Mouse (Mus musculus): ENCODE measurements around the gene Habp4. TPM values are rescaled to one million over a fixed set of nuclear protein-coding genes. Genes with fewer than 3 reads are reported as not detected.

Gene Habp4
- total RNA-seq, 2 experiments from 2014 or later: 120 to 121 TPM

DNA sequence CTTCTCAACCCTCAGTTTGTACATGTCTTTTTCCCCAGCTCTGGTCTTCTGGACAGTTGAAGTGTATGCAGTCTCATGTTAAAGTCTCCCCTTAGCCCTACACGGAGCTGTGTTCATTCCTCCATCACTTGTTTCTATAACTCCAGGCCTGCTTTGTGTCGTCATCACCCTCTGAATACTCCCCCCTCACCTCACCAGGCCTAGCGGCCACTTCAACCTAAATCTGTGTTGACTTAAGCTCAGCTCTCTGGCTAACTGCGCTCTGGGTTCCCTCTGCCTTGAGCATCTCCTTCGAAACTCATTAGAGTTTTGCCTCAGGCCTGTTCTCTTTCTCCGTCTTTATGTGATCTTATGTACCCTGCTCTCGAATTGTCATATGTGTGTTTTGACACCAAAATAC is 16.4 kb downstream of the Habp4 start:
- no peak for DNase-seq (ENCODE audit: low spot score in 2 of 2)

DNA sequence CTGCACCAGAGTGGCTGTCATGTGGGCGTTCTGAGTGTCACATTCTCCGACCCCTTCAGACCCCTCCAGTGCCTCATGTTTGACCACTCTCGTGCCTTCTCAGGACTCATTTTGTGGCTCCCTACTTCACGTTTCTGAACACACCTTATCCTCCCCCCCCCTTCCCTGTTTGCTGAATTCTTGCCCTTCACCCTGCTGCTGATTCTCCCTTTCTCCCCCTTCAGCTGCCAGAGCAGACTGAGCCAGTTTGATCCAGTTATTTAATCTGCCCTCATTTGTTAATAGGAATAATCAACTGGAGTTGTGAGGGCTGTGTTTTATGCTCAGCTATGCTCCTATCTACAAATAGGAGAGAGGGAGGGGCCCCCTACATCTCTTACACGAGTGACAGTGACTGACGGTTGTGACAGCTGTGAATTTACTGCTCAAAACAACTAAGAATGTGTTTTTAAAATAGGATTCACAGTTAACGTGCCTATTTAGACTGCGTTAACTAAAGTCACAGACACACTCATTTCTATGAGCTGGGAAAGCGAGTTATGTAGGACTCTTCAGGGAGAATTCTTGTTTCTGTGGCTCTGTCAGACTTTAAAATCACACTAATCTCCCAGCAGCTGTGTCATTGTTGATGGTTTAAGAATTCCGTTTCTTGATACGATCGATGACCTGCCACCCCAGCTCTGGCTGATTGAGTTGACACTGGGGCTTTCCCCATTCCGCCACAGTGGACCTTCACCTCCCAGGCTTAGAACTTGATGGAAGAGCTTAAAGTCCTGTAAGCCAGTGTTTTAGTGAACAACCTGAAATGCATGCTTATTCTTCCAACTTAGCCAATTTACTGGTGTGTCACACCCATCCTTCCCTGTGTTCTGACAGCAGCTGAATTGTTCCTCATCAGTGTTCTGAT is 17.4 kb downstream of the Habp4 start:
- DNase-seq (ENCODE audit: low spot score in 2 of 2): no peak

DNA sequence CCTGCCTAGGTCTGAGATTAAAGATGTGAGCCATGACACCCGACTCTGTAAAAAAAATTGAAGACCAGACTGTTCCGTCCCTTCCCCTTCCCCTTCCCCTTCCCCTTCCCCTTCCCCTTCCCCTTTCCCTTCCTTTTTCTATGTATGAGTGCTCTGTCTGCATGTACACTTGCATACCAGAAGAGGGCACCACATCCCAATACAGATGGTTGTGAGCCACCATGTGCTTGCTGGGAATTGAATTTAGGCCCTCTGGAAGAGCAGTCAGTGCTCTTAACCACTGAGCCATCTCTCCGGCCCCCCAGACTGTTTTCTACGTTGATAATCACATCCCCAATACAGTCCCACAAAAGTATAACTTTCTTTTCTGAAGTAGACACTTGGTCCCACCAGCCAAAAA is 18.7 kb downstream of the Habp4 start:
- no peak for DNase-seq (ENCODE audit: low spot score in 2 of 2)

DNA sequence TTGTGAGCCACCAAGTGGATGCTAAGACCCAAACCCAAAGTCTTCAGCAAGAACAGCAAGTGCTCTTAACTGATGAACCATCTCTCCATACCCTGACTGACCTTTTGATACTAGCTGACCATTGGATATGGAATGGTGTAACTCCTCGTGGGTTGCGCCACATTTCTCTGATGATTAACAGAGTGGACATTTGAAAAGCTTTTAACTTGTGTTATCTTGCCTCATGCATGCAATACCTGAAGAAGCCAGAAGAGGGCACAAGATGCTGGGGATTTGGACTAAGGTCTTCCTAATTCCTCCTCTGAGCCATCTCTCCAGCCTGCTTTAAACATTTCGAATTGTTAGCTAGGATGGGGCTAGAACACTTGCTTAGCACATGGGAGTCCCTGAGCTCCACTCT is 19.3 kb downstream of the Habp4 start:
- DNase-seq (ENCODE audit: low spot score in 2 of 2): peak; percentile 62

DNA sequence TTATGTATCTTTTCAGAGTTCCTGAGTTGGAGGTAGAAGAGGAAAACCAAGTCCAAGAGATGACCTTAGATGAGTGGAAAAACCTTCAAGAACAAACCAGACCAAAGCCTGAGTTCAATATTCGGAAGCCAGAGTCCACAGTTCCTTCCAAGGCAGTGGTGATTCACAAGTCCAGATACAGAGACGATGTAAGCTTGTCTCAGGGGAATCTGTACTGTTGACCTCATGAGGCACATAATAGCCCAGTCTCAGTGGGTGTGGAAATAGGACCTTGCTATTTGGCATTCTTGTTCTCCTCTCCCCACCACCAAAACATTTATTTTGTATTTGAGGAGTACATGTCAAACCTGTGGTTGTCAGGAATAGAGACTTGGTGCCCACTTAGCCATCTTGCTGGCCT is 20.5 kb downstream of the Habp4 start:
- no peak for DNase-seq (ENCODE audit: low spot score in 2 of 2)

DNA sequence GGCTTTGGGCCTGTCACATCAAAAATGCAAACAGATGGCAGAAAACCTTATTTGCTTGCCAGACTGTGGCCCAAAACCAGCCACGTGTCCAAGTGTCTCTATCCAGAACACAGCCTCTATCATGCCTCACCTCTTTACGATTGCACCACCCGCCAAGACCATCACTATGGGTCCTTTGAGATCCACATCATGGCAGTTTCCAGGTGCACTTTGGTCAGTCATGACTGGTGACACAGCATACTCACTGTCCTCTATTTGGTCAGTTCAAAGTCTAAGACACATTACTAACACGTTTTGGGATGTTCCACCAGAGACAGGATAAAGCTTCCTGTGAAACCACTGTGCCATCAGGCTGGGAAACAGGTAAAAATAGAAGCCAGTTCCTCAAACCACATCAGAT is 22.0 kb downstream of the Habp4 start:
- no peak for DNase-seq (ENCODE audit: low spot score in 2 of 2)

DNA sequence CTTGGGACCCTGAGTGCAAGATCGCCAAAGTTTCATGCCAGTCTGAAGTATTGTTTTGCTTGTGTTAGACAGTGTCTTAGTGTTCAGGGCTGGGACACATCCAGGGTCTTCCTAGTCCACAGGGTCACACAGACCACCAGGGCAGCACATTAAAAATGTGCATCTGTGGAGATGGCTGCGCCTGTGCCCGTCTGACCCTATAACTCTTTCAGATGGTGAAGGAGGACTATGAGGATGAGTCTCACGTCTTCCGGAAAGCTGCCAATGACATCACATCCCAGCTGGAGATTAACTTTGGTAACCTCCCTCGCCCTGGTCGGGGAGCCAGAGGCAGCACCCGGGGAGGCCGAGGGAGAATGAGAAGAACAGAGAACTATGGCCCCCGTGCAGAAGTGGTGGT is 22.7 kb downstream of the Habp4 start:
- DNase-seq (ENCODE audit: low spot score in 2 of 2): no peak

DNA sequence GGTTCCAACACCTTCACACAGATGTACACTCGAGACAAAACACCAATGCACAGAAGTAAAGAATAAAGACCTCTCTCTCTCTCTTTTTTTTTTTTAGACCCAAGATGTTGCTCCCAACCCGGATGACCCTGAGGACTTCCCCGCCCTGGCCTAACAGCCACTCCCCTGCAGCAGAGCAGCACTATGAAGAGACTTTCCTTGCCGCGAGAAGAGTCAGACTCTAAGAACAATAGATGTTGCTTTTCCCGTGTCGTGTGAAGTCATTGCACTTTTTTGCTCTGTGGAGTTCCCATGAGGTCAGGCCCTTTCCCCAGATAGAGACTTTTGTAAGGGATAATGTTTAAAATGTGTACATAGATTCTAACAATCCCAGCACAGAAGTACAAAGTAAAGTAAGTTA is 23.6 kb downstream of the Habp4 start:
- no peak for DNase-seq (ENCODE audit: low spot score in 2 of 2)

DNA sequence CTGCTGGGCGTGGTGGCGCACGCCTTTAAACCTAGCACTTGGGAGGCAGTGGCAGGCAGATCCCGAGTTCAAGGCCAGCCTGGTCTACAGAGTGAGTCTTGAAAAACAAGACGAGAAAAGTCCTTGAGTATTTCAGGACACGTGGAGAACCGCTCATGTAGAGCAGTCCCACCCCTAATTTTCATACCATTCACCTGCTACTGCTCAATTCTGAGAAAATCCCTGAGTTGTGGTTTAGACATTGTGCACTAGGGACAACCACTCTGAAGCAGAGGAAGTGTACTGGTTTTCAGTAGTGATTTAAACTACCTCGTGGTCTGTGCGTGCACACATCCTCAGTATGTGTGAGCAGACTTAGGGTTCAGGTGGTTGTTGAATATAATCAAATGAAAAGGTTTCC is 24.0 kb downstream of the Habp4 start:
- DNase-seq (ENCODE audit: low spot score in 2 of 2): no peak

DNA sequence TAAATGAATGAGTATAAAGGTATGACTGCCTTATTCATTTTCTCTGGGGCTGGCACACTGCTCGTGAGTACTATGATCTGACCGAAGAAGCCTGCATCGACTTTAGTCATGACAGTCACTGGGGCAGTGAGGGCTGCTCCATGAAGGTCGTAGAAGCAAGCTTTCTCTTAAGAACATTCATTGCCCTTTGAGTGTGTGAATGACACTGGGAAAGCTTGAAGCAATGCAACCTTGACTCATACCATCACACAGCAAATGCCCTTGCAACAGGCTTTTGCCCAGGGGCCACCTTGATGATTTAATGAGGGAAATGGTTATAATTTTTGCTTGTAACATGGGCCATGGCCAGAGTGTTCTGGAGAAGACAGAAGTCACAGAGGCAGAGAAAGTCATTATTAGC is 24.9 kb downstream of the Habp4 start:
- no peak for DNase-seq (ENCODE audit: low spot score in 2 of 2)

DNA sequence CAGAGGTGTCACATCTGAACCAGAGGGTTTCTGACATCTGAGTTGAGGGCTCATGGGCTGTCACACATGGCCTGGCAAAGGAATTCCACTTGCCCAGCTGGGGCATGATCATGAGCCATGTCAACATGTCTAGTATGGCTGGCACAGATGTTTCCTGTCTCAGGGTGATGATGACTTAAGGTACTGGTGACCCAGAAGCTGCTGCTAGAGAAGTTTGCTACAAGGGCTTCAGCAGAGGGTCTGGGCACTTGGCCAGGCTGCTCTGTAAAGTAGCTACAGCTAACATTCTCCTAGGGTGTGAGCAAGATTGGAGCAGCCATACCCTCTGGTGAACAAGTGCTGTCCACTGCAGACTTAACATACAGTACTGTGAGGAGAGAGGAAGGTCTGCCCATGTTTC is 25.4 kb downstream of the Habp4 start:
- no peak for DNase-seq (ENCODE audit: low spot score in 2 of 2)

DNA sequence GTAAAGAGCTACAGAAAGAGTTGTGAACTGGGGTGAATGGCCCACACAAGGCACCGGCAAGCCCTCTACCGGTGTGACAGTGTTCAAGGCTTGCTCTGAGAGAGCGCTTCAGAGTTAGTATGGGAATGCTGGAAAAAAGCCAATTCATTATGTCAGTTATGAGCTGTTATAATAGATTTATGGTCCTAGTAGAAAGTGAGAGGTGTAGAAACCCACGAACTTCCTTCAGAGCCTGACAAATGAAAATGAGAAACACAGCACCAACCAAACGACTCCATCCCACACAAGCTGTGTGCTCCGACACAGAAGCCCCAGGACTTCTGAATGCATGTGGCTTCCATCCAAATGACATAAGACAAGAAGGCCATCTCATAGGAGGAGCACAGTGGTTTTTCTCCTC is 36.3 kb downstream of the Habp4 start:
- DNase-seq (ENCODE audit: low spot score in 2 of 2): no peak

DNA sequence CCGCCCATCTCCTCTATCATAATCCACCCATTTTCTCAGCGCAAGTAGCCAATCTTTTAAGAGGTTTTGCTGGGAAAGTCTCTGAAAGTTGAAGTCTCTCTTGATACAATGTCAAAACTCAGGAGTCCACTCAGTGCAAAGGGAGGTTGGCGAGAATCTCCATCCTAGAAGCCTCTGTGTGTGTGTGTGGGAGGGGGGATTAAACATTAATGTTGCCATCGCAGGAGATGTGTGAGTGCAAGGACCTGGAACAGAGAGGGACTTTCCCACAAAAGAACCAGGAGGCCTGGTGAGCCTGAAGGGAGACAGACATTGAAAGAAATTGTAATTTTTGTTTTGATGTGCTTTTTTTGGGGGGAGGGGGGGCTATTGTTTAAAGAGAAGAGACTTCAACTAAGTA is 36.7 kb downstream of the Habp4 start:
- no peak for DNase-seq (ENCODE audit: low spot score in 2 of 2)

DNA sequence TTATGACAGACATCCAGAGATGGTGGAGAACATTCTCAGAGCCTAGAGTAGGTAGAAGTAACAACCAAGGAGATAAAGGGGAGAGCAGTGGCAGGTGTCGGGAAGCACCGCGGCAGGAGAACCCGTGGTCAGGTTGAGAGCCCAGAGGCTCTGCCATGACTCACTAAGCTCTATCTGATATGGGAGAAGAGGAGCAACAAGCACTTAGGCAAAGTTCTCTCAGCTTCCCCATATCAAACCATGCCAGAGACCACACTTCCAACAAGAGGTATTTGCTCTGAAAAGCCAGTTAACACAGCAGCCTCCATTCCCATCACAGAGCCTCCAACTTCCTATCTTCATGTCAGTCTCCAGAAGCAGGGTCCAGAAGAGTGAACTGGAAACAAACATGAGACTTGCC is 39.3 kb downstream of the Habp4 start:
- no peak for DNase-seq (ENCODE audit: low spot score in 2 of 2)

DNA sequence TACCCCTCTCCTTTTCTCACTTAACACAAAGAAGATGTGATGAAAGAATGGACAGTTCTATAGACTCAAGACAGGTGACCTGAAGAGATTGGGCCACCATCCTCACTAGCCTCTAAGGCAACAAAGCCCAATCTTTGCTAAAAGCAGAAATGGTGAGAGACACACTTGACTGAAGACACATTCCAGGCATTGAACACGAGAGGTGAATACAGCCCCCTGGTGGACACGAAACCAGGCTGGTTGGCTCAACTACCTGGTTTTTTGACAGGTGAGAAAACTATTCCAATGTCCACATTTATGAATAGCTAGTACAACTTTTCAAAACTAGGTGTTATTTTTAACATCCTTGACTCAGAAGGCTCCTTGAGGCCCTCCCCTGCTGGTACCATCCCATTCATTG is 43.1 kb downstream of the Habp4 start:
- DNase-seq (ENCODE audit: low spot score in 2 of 2): no peak

DNA sequence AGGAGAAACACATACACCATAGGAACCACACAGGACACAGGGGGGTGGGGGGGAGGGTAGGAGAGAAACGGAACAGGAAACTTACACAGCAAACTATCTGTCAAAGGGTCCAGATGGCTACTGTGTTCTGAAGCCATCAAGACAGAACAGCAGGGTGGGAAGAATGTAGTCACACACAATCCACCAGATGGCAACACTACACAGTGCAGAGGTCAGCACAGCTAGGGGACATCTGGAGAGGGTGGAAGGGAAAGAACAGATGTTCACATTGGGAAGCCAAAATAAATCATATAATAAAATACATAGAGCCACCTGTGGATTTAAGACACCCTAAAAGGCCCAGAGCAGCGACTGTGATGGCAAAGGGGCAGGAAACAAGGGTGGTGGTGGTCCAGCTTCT is 43.6 kb downstream of the Habp4 start:
- DNase-seq (ENCODE audit: low spot score in 2 of 2): no peak

DNA sequence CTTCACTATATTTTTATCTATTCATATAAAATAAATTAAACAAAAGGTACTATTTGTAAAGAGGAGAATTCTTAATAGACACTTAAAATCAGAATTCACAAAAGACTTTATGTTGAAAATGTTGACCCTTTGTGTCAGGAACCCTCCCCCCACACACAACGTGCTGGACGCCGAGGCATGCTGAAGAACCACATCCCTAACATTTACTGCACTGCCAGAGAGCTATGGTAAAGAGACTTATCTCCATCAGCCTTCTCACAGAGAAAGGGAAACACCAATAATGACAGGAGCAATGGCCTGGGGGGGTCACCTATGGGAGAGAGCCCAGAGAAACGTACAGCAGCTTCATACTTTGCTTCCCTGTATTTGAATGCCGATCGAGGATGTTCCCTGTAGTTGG is 46.5 kb downstream of the Habp4 start:
- DNase-seq (ENCODE audit: low spot score in 2 of 2): no peak

DNA sequence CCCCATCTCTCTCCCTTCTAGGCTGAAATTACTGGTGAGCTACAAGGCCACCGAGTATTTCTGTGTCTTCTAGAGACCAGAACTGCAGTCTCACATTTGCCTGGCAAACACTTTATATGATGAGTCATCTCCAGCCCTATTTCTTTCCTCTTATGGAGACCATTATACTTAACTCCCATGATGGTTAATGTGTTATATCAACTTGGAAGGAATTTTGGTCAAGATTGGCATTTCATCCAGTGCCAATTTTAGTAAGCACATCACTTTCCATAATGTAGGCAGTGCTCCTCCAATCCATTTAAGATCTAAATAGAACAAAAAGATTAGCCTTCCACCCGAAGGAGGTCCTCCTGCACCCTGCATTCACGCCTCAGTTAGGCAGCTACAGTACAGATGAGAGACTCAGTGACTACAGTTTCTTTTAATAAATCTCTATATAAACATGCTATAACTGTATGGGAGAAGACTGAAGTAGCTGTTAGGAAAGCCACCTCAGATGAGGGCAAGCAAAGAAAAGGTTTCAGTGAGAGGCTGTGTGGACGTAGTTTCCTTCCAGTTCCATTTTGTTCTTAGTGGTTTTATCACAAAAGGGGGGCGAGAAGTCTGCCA is 50.5 kb downstream of the Habp4 start:
- no peak for DNase-seq (ENCODE audit: low spot score in 2 of 2)

DNA sequence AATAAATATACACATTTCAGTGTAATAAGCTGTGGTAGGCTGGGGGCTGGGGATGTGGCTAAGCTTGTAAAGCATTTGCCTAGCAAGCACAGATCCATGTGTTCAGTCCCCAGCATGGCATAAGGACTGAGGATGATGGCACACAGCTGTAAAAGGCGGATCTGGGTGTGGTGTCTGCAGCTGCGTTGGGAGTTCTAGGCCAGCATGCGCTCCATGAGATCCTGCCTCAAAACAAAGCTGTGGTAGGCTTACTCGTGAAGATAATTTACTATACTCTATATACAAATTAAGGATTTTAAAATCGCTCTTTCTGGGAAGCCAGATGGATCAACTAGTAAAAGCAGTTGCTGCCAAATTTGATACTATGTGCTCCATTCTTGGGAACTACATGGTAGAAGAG is 53.3 kb downstream of the Habp4 start:
- peak in 1 of 2 experiments; percentile 10 for DNase-seq (ENCODE audit: low spot score in 2 of 2)

DNA sequence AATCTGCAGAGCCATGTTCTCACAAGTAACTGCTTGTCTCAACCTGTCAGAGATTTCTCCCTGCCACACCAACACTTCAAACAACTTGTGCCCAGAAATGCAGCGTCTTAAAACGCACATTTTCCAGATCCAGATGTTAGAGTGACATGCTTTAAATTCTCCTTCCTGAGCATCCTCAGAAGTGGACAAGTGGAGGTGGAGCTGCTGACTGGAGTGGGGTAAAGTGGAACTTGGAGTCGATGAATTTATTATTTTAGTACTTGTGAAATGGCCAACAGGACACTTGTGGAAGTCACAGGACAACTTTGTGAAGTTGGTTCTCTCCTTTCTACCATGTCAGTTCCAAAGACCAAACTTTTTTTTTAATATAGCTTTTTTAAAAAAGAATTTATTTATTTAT is 64.1 kb downstream of the Habp4 start:
- DNase-seq (ENCODE audit: low spot score in 2 of 2): no peak

DNA sequence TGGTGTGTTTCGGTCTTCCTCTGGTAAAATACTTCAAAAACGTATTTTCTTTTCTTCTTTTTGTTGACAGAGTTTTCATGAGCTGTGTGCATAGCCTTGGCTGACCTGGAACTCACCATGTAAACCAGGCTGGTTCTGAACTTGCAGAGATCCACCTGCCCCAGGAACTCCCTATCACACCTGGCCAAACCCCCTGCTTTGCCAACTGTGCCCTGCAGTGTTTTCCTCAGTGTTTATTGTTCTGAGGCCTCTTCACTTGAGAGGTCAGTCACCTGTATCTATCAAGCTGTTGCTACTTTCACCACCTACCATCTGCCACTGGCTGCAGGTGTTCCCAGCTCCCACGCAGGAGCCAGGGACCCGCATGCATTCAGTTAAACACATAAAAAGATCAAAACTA is 65.1 kb downstream of the Habp4 start:
- no peak for DNase-seq (ENCODE audit: low spot score in 2 of 2)

DNA sequence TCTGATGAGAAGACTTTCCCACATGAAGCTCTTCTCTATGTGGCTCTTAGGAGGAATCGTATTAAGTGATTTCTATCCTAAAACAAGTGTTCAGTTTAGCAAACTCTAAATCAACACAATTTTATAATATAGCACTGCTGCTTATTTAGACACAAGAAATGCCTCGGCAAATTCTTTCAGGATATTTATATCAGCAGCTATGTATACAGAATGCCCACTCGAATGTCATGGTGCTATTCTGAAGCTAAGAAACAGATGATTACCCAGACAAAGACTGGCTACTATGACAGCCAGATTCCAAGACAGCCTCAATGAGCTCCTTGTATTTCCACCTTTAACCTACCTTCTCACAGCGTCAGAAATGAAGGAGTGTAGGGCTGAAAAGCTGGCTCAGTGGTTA is 71.5 kb downstream of the Habp4 start:
- no peak for DNase-seq (ENCODE audit: low spot score in 2 of 2)
